ENCODE assay signal across 25 mouse cellular contexts in genomic region chr19:34827916-34828635, GRCm38 (mm10).
"Had no signal": no experiment of that assay in that cellular context is flagged by ENCODE, and none has a peak within 500 bp of the region (broad histone marks: within the 10 kb centered on the region; RNA-seq: fewer than 3 reads in every experiment).

No protein-coding gene starts in this region.

- ATAC-seq: hindbrain, postnatal 0 days; intestine, embryonic 16.5 days had no signal

- H3K4me2 ChIP-seq: heart, embryonic 12.5 days; hindbrain, embryonic 13.5 days; hindbrain, embryonic 15.5 days; kidney, embryonic 15.5 days; limb, embryonic 12.5 days had no signal

- H3K4me1 ChIP-seq: heart, embryonic 10.5 days; heart, embryonic 12.5 days; hindbrain, embryonic 10.5 days; hindbrain, embryonic 13.5 days; hindbrain, embryonic 15.5 days; kidney, embryonic 15.5 days; limb, embryonic 10.5 days; limb, embryonic 12.5 days had no signal

- H3K9ac ChIP-seq: heart, embryonic 12.5 days; hindbrain, embryonic 13.5 days; hindbrain, embryonic 15.5 days; kidney, embryonic 15.5 days; limb, embryonic 12.5 days; liver, embryonic 14.5 days had no signal

- H3K36me3 ChIP-seq: hindbrain, embryonic 13.5 days; hindbrain, embryonic 15.5 days had no signal

- DNase-seq: gastrocnemius, adult 2 months; gastrocnemius, postnatal 10 days; gastrocnemius, postnatal 25 days; heart, postnatal 10 days; heart, postnatal 4 days; kidney, adult 11 months; kidney, adult 2 months; kidney, adult 9 months; kidney, postnatal 10 days; kidney, postnatal 25 days; kidney, postnatal 4 days; liver had no signal

- H3K4me3 ChIP-seq: gastrocnemius, adult 2 months; heart, embryonic 10.5 days; heart, embryonic 12.5 days; hindbrain, embryonic 10.5 days; hindbrain, embryonic 13.5 days; hindbrain, embryonic 15.5 days; kidney, embryonic 15.5 days; layer of hippocampus, adult 2 months; left cerebral cortex, adult 2 months; limb, embryonic 10.5 days; limb, embryonic 12.5 days had no signal

- H3K27me3 ChIP-seq: heart, embryonic 12.5 days; hindbrain, embryonic 13.5 days; hindbrain, embryonic 15.5 days; kidney, embryonic 15.5 days; limb, embryonic 12.5 days had no signal

- H3K27ac ChIP-seq: gastrocnemius, adult 2 months; heart, embryonic 10.5 days; hindbrain, embryonic 10.5 days; hindbrain, embryonic 13.5 days; hindbrain, embryonic 15.5 days; hindbrain, postnatal 0 days; kidney, embryonic 15.5 days; layer of hippocampus, adult 2 months; left cerebral cortex, adult 2 months; limb, embryonic 10.5 days; limb, embryonic 12.5 days; liver, embryonic 14.5 days had no signal

- H3K9me3 ChIP-seq: heart, embryonic 10.5 days; heart, embryonic 12.5 days; hindbrain, embryonic 10.5 days; hindbrain, embryonic 13.5 days; hindbrain, embryonic 15.5 days; kidney, embryonic 15.5 days; limb, embryonic 10.5 days; limb, embryonic 12.5 days had no signal
